ENCODE assay signal across 29 mouse cellular contexts in the genomic region with DNA sequence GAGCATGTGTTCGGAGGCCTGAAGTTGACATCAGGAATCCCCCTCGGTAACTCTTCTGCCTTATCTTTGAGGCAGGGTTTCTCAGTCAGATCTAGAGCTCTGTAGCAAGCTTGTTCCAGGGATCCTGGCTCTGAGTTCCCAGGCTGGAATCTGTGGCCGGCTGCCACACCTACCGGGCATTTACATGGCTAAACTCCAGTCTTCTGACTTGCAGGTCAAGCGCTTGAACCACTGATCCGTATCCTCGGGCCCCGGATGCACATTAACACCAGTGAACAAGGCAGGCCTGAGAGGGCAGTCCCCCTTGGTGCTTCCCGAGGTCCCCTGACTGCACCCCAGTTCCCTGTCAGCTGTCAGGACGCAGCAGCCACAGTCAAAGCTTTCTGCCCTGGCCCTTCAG.
DNase-seq lines count a peak whose midpoint lies in the region; ATAC-seq lines count a peak whose summit lies in the region.
"Had no signal": no experiment of that assay in that cellular context is flagged by ENCODE, and none has a peak within 500 bp of the region (broad histone marks: within the 10 kb centered on the region; RNA-seq: fewer than 3 reads in every experiment).

No protein-coding gene starts in this region.

- H3K27ac ChIP-seq in hindbrain, embryonic 12.5 days = no peak overlapping the region
- H3K27ac ChIP-seq in hindbrain, embryonic 13.5 days = no peak overlapping the region
- H3K27ac ChIP-seq in midbrain, embryonic 11.5 days (ENCODE audit: low read depth, low read length) = no peak overlapping the region
- H3K27ac ChIP-seq in midbrain, embryonic 13.5 days = no peak overlapping the region
- peak overlapping the region; percentile 33; the same call in 1 of the 2 replicates for H3K27ac ChIP-seq in limb, embryonic 10.5 days
- H3K27ac ChIP-seq: forebrain, embryonic 12.5 days; heart, embryonic 13.5 days; hindbrain, embryonic 14.5 days; liver, embryonic 14.5 days had no signal

- H3K4me3 ChIP-seq in hindbrain, embryonic 12.5 days = no peak overlapping the region
- no peak overlapping the region for H3K4me3 ChIP-seq in hindbrain, embryonic 13.5 days
- no peak overlapping the region for H3K4me3 ChIP-seq in midbrain, embryonic 11.5 days (ENCODE audit: low read depth, low read length)
- H3K4me3 ChIP-seq in midbrain, embryonic 13.5 days (replicated peaks) = no peak overlapping the region
- H3K4me3 ChIP-seq in limb, embryonic 10.5 days = no peak overlapping the region
- H3K4me3 ChIP-seq: erythroblast, embryonic 14.5 days; forebrain, embryonic 12.5 days; heart, embryonic 13.5 days; megakaryocyte, embryonic 14.5 days had no signal

- H3K9me3 ChIP-seq in hindbrain, embryonic 12.5 days (replicated peaks) = no peaks in the 10 kb centered on the region
- no peaks in the 10 kb centered on the region for H3K9me3 ChIP-seq in hindbrain, embryonic 13.5 days
- H3K9me3 ChIP-seq in midbrain, embryonic 11.5 days (ENCODE audit: control insufficient read depth, low read length) = no peaks in the 10 kb centered on the region
- H3K9me3 ChIP-seq in midbrain, embryonic 13.5 days = no peaks in the 10 kb centered on the region
- H3K9me3 ChIP-seq in limb, embryonic 10.5 days (replicated peaks) = no peaks in the 10 kb centered on the region
- H3K9me3 ChIP-seq: forebrain, embryonic 12.5 days; heart, embryonic 13.5 days had no signal

- WGBS in hindbrain, embryonic 12.5 days = 57% methylated on average over 10 of the region's 10 CpGs
- WGBS in hindbrain, embryonic 13.5 days = 73% methylated on average over 10 of the region's 10 CpGs
- WGBS in midbrain, embryonic 11.5 days = 71% methylated on average over 10 of the region's 10 CpGs
- WGBS in midbrain, embryonic 13.5 days = 64% methylated on average over 10 of the region's 10 CpGs
- WGBS in limb, embryonic 10.5 days = 81% methylated on average over 10 of the region's 10 CpGs

- H3K27me3 ChIP-seq in hindbrain, embryonic 12.5 days = no peaks in the 10 kb centered on the region; the same call in 1 of the 2 replicates
- no peaks in the 10 kb centered on the region; the same call in 1 of the 2 replicates for H3K27me3 ChIP-seq in hindbrain, embryonic 13.5 days
- no peaks in the 10 kb centered on the region for H3K27me3 ChIP-seq in midbrain, embryonic 11.5 days (ENCODE audit: control insufficient read depth, insufficient read depth, low read length)
- H3K27me3 ChIP-seq in midbrain, embryonic 13.5 days = 0 out of 2 replicates have a peak, but pooled peaks cover under 1% of the 10 kb centered on the region
- H3K27me3 ChIP-seq in limb, embryonic 10.5 days (ENCODE audit: low read depth, poor library complexity, severe bottlenecking) = peaks cover 40% of the 10 kb centered on the region; the same call in 1 of the 2 replicates

- 0 out of 2 replicates have a peak overlapping the region, but pooled peaks have one; percentile 4 for H3K9ac ChIP-seq in hindbrain, embryonic 12.5 days
- H3K9ac ChIP-seq in hindbrain, embryonic 13.5 days = no peak overlapping the region
- no peak overlapping the region for H3K9ac ChIP-seq in midbrain, embryonic 11.5 days (ENCODE audit: low read length)
- no peak overlapping the region for H3K9ac ChIP-seq in midbrain, embryonic 13.5 days (replicated peaks)
- H3K9ac ChIP-seq: forebrain, embryonic 12.5 days; forebrain, postnatal 0 days; heart, embryonic 13.5 days; hindbrain, embryonic 14.5 days; liver, embryonic 14.5 days had no signal

- H3K4me2 ChIP-seq in hindbrain, embryonic 12.5 days (replicated peaks) = no peak overlapping the region
- no peak overlapping the region for H3K4me2 ChIP-seq in hindbrain, embryonic 13.5 days
- no peak overlapping the region for H3K4me2 ChIP-seq in midbrain, embryonic 11.5 days
- no peak overlapping the region for H3K4me2 ChIP-seq in midbrain, embryonic 13.5 days (replicated peaks)
- H3K4me2 ChIP-seq: forebrain, embryonic 12.5 days; heart, embryonic 13.5 days; hindbrain, embryonic 14.5 days had no signal

- DNase-seq in gastrocnemius, postnatal 25 days = peak; percentile 20
- DNase-seq in gastrocnemius, postnatal 4 days (ENCODE audit: low spot score in 2 of 2) = no peak
- peak; percentile 71 for DNase-seq in midbrain, embryonic 11.5 days (ENCODE audit: low spot score, missing footprints)
- DNase-seq in limb, embryonic 10.5 days (ENCODE audit: low spot score) = no peak
- DNase-seq in layer of hippocampus, adult 8-10 months (ENCODE audit: low spot score in 2 of 2) = no peak
- DNase-seq: adrenal gland, adult 8-10 months; B cell, adult 2 months; cerebellum, adult 11-12 months; cerebellum, adult 9-11 months; forebrain, postnatal 0 days; kidney, adult 9 months; kidney, postnatal 4 days; layer of hippocampus, postnatal 36 days; liver; lung, adult 2 months; midbrain, embryonic 14.5 days; spleen, adult 18-20 months; thymus, postnatal 14 days had no signal

- no peaks in the 10 kb centered on the region for H3K36me3 ChIP-seq in hindbrain, embryonic 12.5 days
- H3K36me3 ChIP-seq in hindbrain, embryonic 13.5 days = no peaks in the 10 kb centered on the region
- no peaks in the 10 kb centered on the region for H3K36me3 ChIP-seq in midbrain, embryonic 11.5 days (ENCODE audit: control insufficient read depth, insufficient read depth, low read length)
- no peaks in the 10 kb centered on the region for H3K36me3 ChIP-seq in midbrain, embryonic 13.5 days
- no peaks in the 10 kb centered on the region for H3K36me3 ChIP-seq in limb, embryonic 10.5 days
- H3K36me3 ChIP-seq: forebrain, embryonic 12.5 days; heart, embryonic 13.5 days had no signal

- ATAC-seq in hindbrain, embryonic 12.5 days (ENCODE audit: low FRiP score) = no peak
- no peak for ATAC-seq in hindbrain, embryonic 13.5 days (ENCODE audit: low FRiP score)
- ATAC-seq in midbrain, embryonic 11.5 days (ENCODE audit: low FRiP score) = no peak
- ATAC-seq in midbrain, embryonic 13.5 days = no peak
- ATAC-seq: activated CD4-positive, CD25-positive, alpha-beta regulatory T cell, adult 4 months; forebrain, postnatal 0 days; intestine, postnatal 0 days had no signal

- H3K4me1 ChIP-seq in hindbrain, embryonic 12.5 days = peaks cover 13% of the 10 kb centered on the region; the same call in 1 of the 2 replicates
- H3K4me1 ChIP-seq in hindbrain, embryonic 13.5 days (replicated peaks) = 0 out of 2 replicates have a peak, but pooled peaks cover 6% of the 10 kb centered on the region
- peaks cover 4% of the 10 kb centered on the region for H3K4me1 ChIP-seq in midbrain, embryonic 11.5 days (ENCODE audit: control insufficient read depth, insufficient read depth, low read length)
- no peaks in the 10 kb centered on the region; the same call in 1 of the 2 replicates for H3K4me1 ChIP-seq in midbrain, embryonic 13.5 days (replicated peaks)
- H3K4me1 ChIP-seq in limb, embryonic 10.5 days = peaks cover 53% of the 10 kb centered on the region
- H3K4me1 ChIP-seq: megakaryocyte, embryonic 14.5 days had no signal

Comparison
In these comparisons a context has a peak if more than half of its experiments do, and no peak if none do; other contexts are left out.
1. DNase-seq: peak in gastrocnemius, postnatal 25 days (single experiment) and midbrain, embryonic 11.5 days (single experiment); none in gastrocnemius, postnatal 4 days (0 of 2), limb, embryonic 10.5 days (single experiment) and layer of hippocampus, adult 8-10 months (0 of 2).